ENCODE assay signal across 10 mouse cellular contexts in the genomic region with DNA sequence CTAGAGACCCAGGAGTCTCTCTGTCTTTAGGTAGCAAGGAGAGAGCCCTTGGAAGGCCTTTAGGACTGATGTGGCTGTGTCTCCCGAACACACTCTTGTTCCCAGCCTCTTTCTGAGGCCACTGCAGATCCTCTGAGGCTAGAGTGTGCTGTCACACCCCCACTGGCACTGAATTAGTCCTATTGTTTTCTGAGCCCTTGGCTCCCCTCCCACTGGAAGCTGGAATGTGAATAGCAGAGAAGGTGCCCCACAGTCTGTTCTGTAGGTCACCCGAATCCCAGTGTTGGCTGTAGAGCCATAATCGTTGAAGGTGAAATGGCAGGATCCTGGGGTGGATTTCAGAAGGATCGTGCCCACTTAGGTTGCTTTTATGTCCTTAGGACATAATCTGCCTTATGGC. TPM values are rescaled to one million over a fixed set of nuclear protein-coding genes. Genes with fewer than 3 reads are reported as not detected.
DNase-seq lines count a peak whose midpoint lies in the region; ATAC-seq and TF ChIP-seq lines count a peak whose summit lies in the region.
"Had no signal": no experiment of that assay in that cellular context is flagged by ENCODE, and none has a peak within 500 bp of the region (broad histone marks: within the 10 kb centered on the region; RNA-seq: fewer than 3 reads in every experiment).

No protein-coding gene starts in this region.

- 0 out of 2 replicates have a peak overlapping the region, but pooled peaks have one; percentile 11 for H3K4me2 ChIP-seq in intestine, embryonic 15.5 days (replicated peaks)
- H3K4me2 ChIP-seq in intestine, embryonic 16.5 days (ENCODE audit: low read depth, low read length) = no peak overlapping the region

- TF ChIP-seq POLR2A in testis, adult 2 months (IDR thresholded peaks at IDR 0.05; ENCODE audit: control insufficient read depth, low read depth, low read length) = no peak

- no peaks in the 10 kb centered on the region for H3K36me3 ChIP-seq in intestine, embryonic 15.5 days
- no peaks in the 10 kb centered on the region for H3K36me3 ChIP-seq in intestine, embryonic 16.5 days (ENCODE audit: control insufficient read depth, insufficient read depth, low read length)
- H3K36me3 ChIP-seq in testis, adult 2 months (ENCODE audit: control insufficient read depth, insufficient read depth, low read length) = 0 out of 2 replicates have a peak, but pooled peaks cover 2% of the 10 kb centered on the region

- H3K27me3 ChIP-seq in intestine, embryonic 15.5 days (replicated peaks) = no peaks in the 10 kb centered on the region
- no peaks in the 10 kb centered on the region for H3K27me3 ChIP-seq in intestine, embryonic 16.5 days (replicated peaks; ENCODE audit: control insufficient read depth, insufficient read depth, low read length)
- H3K27me3 ChIP-seq in testis, adult 2 months (ENCODE audit: control insufficient read depth, insufficient read depth, low read length) = no peaks in the 10 kb centered on the region

- H3K9me3 ChIP-seq in intestine, embryonic 15.5 days = no peaks in the 10 kb centered on the region
- no peaks in the 10 kb centered on the region for H3K9me3 ChIP-seq in intestine, embryonic 16.5 days (ENCODE audit: control insufficient read depth, low read length)

- intact Hi-C loops in heart, postnatal 10 days (cut with DNase I) = no loop called here

- no peak overlapping the region for H3K4me3 ChIP-seq in intestine, embryonic 15.5 days (replicated peaks)
- H3K4me3 ChIP-seq in intestine, embryonic 16.5 days (ENCODE audit: low read length) = no peak overlapping the region
- no peak overlapping the region for H3K4me3 ChIP-seq in testis, adult 2 months (ENCODE audit: control insufficient read depth, low read depth, low read length)

- no peak for TF ChIP-seq CTCF in testis, adult 2 months (IDR thresholded peaks at IDR 0.05; ENCODE audit: control insufficient read depth, insufficient read depth, insufficient replicate concordance, low read depth, low read length)

- no peak for DNase-seq in testis, postnatal 10 days (ENCODE audit: low spot score)
- peak; percentile 68 to 72 for DNase-seq in heart, postnatal 10 days
- DNase-seq in testis, postnatal 14 days (ENCODE audit: low spot score) = peak; percentile 62
- DNase-seq in left cerebral cortex, adult 9 months (ENCODE audit: low spot score in 2 of 2) = no peak
- DNase-seq: cerebellum, adult 8-10 months; thymus, postnatal 36 days had no signal

- 60% methylated on average over 4 of the region's 4 CpGs for WGBS in intestine, embryonic 15.5 days
- WGBS in intestine, embryonic 16.5 days = 54% methylated on average over 4 of the region's 4 CpGs

- H3K9ac ChIP-seq in intestine, embryonic 15.5 days = no peak overlapping the region; the same call in 1 of the 2 replicates
- H3K9ac ChIP-seq in intestine, embryonic 16.5 days (ENCODE audit: low read depth, low read length) = no peak overlapping the region

- H3K4me1 ChIP-seq in intestine, embryonic 15.5 days (replicated peaks) = peaks cover 31% of the 10 kb centered on the region
- H3K4me1 ChIP-seq in intestine, embryonic 16.5 days (ENCODE audit: control insufficient read depth, insufficient read depth, low read length) = peaks cover 40% of the 10 kb centered on the region
- H3K4me1 ChIP-seq in testis, adult 2 months (ENCODE audit: control insufficient read depth, insufficient read depth, low read length) = peaks cover 8% of the 10 kb centered on the region

- no peak for ATAC-seq in intestine, embryonic 15.5 days
- no peak for ATAC-seq in intestine, embryonic 16.5 days
- no peak for ATAC-seq in megakaryocyte-erythroid progenitor cell, adult 5-6 weeks (replicated peaks; ENCODE audit: low FRiP score, low TSS enrichment, poor library complexity, severe bottlenecking)

- no peak overlapping the region for H3K27ac ChIP-seq in intestine, embryonic 15.5 days
- no peak overlapping the region for H3K27ac ChIP-seq in intestine, embryonic 16.5 days (ENCODE audit: low read length)
- H3K27ac ChIP-seq in testis, adult 2 months (ENCODE audit: control insufficient read depth, insufficient read depth, low read depth, low read length) = 0 out of 2 replicates have a peak overlapping the region, but pooled peaks have one; percentile 4

RNA-seq across cellular contexts. Expression of gene Zfp523, which starts 3.4 kb away (rescaled TPM):
- polyA plus RNA-seq in intestine, embryonic 15.5 days (2015; fragmentation: Nextera tagmentation; extraction: Ambion mirVana) = 25.7 and 28.1 TPM in 2 replicates
- 22.1 and 23.7 TPM in 2 replicates for polyA plus RNA-seq in intestine, embryonic 16.5 days (2015; fragmentation: Nextera tagmentation; extraction: Ambion mirVana)
- 89.4 and 90.8 TPM in 2 replicates for polyA plus RNA-seq in testis, adult 2 months (2012; rRNA removed)
- total RNA-seq in heart, postnatal 10 days (2021) = 10 to 100 TPM; 21.4 to 26.9 TPM
- 17.5 and 27.0 TPM in 2 replicates for total RNA-seq in megakaryocyte-erythroid progenitor cell, adult 5-6 weeks (2014; fragmentation: Nextera tagmentation)
- 8.7 and 13.3 TPM in 2 replicates for total RNA-seq in megakaryocyte-erythroid progenitor cell, adult 5-6 weeks (2017)

RNA-seq across cellular contexts. Expression of gene Def6, which starts 27.2 kb away (rescaled TPM):
- 3.4 and 4.3 TPM in 2 replicates for polyA plus RNA-seq in intestine, embryonic 15.5 days (2015; fragmentation: Nextera tagmentation; extraction: Ambion mirVana)
- polyA plus RNA-seq in intestine, embryonic 16.5 days (2015; fragmentation: Nextera tagmentation; extraction: Ambion mirVana) = 3.0 and 3.6 TPM in 2 replicates
- polyA plus RNA-seq in testis, adult 2 months (2012; rRNA removed) = 1.7 and 2.8 TPM in 2 replicates
- total RNA-seq in heart, postnatal 10 days (2021) = 1 to 10 TPM; 3.4 to 4.0 TPM
- 24.5 and 35.1 TPM in 2 replicates for total RNA-seq in megakaryocyte-erythroid progenitor cell, adult 5-6 weeks (2014; fragmentation: Nextera tagmentation)
- 41.1 and 80.3 TPM in 2 replicates for total RNA-seq in megakaryocyte-erythroid progenitor cell, adult 5-6 weeks (2017)

RNA-seq across cellular contexts. Expression of gene Scube3, which starts 38.4 kb away (rescaled TPM):
- 2.0 and 2.5 TPM in 2 replicates for polyA plus RNA-seq in intestine, embryonic 15.5 days (2015; fragmentation: Nextera tagmentation; extraction: Ambion mirVana)
- 1.0 and 1.1 TPM in 2 replicates for polyA plus RNA-seq in intestine, embryonic 16.5 days (2015; fragmentation: Nextera tagmentation; extraction: Ambion mirVana)
- polyA plus RNA-seq in testis, adult 2 months (2012; rRNA removed) = 3.2 and 3.4 TPM in 2 replicates
- 1 to 10 TPM in 1 of 2 experiments, under 1 TPM in 1; 0.82 to 1.0 TPM for total RNA-seq in heart, postnatal 10 days (2021)
- not detected in 2 replicates for total RNA-seq in megakaryocyte-erythroid progenitor cell, adult 5-6 weeks (2014; fragmentation: Nextera tagmentation)
- total RNA-seq in megakaryocyte-erythroid progenitor cell, adult 5-6 weeks (2017) = 0.15 TPM in 1 of 2 replicates, not detected in the other

RNA-seq across cellular contexts. Expression of gene Ppard, which starts 52.2 kb away (rescaled TPM):
- 1.8 and 1.9 TPM in 2 replicates for polyA plus RNA-seq in intestine, embryonic 15.5 days (2015; fragmentation: Nextera tagmentation; extraction: Ambion mirVana)
- 2.2 and 2.3 TPM in 2 replicates for polyA plus RNA-seq in intestine, embryonic 16.5 days (2015; fragmentation: Nextera tagmentation; extraction: Ambion mirVana)
- polyA plus RNA-seq in testis, adult 2 months (2012; rRNA removed) = 3.1 and 4.1 TPM in 2 replicates
- total RNA-seq in heart, postnatal 10 days (2021) = 10 to 100 TPM; 28.0 to 28.8 TPM
- 7.6 and 9.7 TPM in 2 replicates for total RNA-seq in megakaryocyte-erythroid progenitor cell, adult 5-6 weeks (2014; fragmentation: Nextera tagmentation)
- 1.7 and 2.0 TPM in 2 replicates for total RNA-seq in megakaryocyte-erythroid progenitor cell, adult 5-6 weeks (2017)

Comparison
In these comparisons a context has a peak if more than half of its experiments do, and no peak if none do; other contexts are left out.
1. DNase-seq: peak in heart, postnatal 10 days (2 of 2) and testis, postnatal 14 days (single experiment); none in testis, postnatal 10 days (single experiment) and left cerebral cortex, adult 9 months (0 of 2).